Comparison of ENCODE assay signal across 9 mouse cellular contexts in the genomic region with DNA sequence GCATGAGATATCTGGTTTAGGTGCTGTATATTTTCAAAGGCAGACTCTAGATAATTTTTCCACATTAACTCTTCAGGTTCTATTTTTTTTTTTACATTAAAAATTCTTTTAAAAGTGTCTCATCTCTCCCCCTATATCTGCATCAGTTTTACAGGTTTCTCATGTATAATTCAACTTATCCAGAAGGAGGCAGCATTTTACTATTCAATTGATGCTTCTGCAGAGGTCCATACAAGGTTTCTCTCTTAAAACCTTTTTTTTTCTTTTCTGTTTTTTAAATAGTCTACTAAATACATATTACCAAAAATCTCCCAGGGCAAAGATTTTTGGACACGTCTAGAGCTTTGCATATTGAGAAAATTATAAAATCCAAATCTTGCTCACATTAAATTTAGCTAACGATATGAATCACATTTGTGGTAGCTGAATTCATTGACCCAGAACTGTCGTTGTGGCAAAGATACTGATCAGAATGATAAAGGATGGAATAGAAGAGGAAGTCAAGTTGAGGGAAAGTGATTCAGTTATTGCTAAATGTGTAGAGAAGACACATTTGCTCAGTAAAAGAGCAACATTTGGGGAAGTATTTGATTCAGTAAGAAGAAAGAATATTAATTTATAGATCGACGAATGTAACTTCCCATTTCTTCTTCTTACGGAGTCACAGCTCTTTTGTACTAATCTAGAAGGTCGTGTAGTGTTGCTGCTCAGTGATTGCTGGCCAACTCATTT. TPM values are rescaled to one million over a fixed set of nuclear protein-coding genes. Genes with fewer than 3 reads are reported as not detected.
DNase-seq lines count a peak whose midpoint lies in the region; ATAC-seq and TF ChIP-seq lines count a peak whose summit lies in the region.
"Had no signal": no experiment of that assay in that cellular context is flagged by ENCODE, and none has a peak within 500 bp of the region (broad histone marks: within the 10 kb centered on the region; RNA-seq: fewer than 3 reads in every experiment).

No protein-coding gene starts in this region.

- no peaks in the 10 kb centered on the region for H3K9me3 ChIP-seq in heart, postnatal 0 days (replicated peaks; ENCODE audit: control insufficient read depth, low read length)
- no peaks in the 10 kb centered on the region for H3K9me3 ChIP-seq in heart, embryonic 10.5 days
- H3K9me3 ChIP-seq in lung, postnatal 0 days (ENCODE audit: low read length): no peaks in the 10 kb centered on the region
- H3K9me3 ChIP-seq in kidney, embryonic 15.5 days (replicated peaks): no peaks in the 10 kb centered on the region

- intact Hi-C loops in heart, postnatal 25 days (cut with DNase I): no loop called here

- no peaks in the 10 kb centered on the region for H3K36me3 ChIP-seq in heart, postnatal 0 days (replicated peaks; ENCODE audit: control insufficient read depth, insufficient read depth, low read length)
- H3K36me3 ChIP-seq in heart, embryonic 10.5 days: no peaks in the 10 kb centered on the region
- no peaks in the 10 kb centered on the region for H3K36me3 ChIP-seq in lung, postnatal 0 days (ENCODE audit: insufficient read depth, low read length)
- H3K36me3 ChIP-seq in splenic B cell, adult 2 months (ENCODE audit: control insufficient read depth, insufficient read depth, low read length, poor library complexity, severe bottlenecking): no peaks in the 10 kb centered on the region
- no peaks in the 10 kb centered on the region for H3K36me3 ChIP-seq in kidney, embryonic 15.5 days

- 63% methylated on average over 7 of the region's 7 CpGs for WGBS in heart, postnatal 0 days
- WGBS in heart, embryonic 10.5 days: 65% methylated on average over 7 of the region's 7 CpGs
- WGBS in lung, postnatal 0 days: 61% methylated on average over 7 of the region's 7 CpGs
- 64% methylated on average over 7 of the region's 7 CpGs for WGBS in kidney, embryonic 15.5 days

- no peak for TF ChIP-seq EP300 in heart, postnatal 0 days (IDR thresholded peaks at IDR 0.05; ENCODE audit: low read depth)
- TF ChIP-seq EP300 in lung, postnatal 0 days (IDR thresholded peaks at IDR 0.05): no peak

- ATAC-seq in heart, postnatal 0 days (ENCODE audit: insufficient read depth, low read depth): no peak
- no peak for ATAC-seq in lung, postnatal 0 days
- ATAC-seq in kidney, embryonic 15.5 days (replicated peaks; ENCODE audit: low FRiP score): no peak

- no peak overlapping the region for H3K27ac ChIP-seq in heart, postnatal 0 days (ENCODE audit: low read depth)
- no peak overlapping the region for H3K27ac ChIP-seq in heart, embryonic 10.5 days
- H3K27ac ChIP-seq in lung, postnatal 0 days (ENCODE audit: low read length): no peak overlapping the region
- H3K27ac ChIP-seq in kidney, embryonic 15.5 days: no peak overlapping the region

- H3K4me3 ChIP-seq in heart, postnatal 0 days (ENCODE audit: low read depth, low read length): no peak overlapping the region
- H3K4me3 ChIP-seq in heart, embryonic 10.5 days: no peak overlapping the region
- H3K4me3 ChIP-seq in lung, postnatal 0 days (ENCODE audit: low read depth, low read length): no peak overlapping the region
- H3K4me3 ChIP-seq in kidney, embryonic 15.5 days (replicated peaks): no peak overlapping the region

- H3K27me3 ChIP-seq in heart, postnatal 0 days (ENCODE audit: control insufficient read depth, insufficient read depth, low read length): no peaks in the 10 kb centered on the region
- H3K27me3 ChIP-seq in heart, embryonic 10.5 days (ENCODE audit: insufficient read depth, poor library complexity, severe bottlenecking): no peaks in the 10 kb centered on the region
- H3K27me3 ChIP-seq in lung, postnatal 0 days (replicated peaks; ENCODE audit: insufficient read depth, low read length): no peaks in the 10 kb centered on the region
- no peaks in the 10 kb centered on the region for H3K27me3 ChIP-seq in splenic B cell, adult 2 months (ENCODE audit: control insufficient read depth, insufficient read depth, low read length, poor library complexity, severe bottlenecking)
- H3K27me3 ChIP-seq in kidney, embryonic 15.5 days: no peaks in the 10 kb centered on the region

- no peak overlapping the region for H3K4me2 ChIP-seq in heart, postnatal 0 days (ENCODE audit: low read depth, low read length)
- H3K4me2 ChIP-seq in lung, postnatal 0 days (replicated peaks; ENCODE audit: low read depth, low read length): no peak overlapping the region
- no peak overlapping the region for H3K4me2 ChIP-seq in kidney, embryonic 15.5 days

- no peaks in the 10 kb centered on the region for H3K4me1 ChIP-seq in heart, postnatal 0 days (ENCODE audit: control insufficient read depth, insufficient read depth)
- no peaks in the 10 kb centered on the region for H3K4me1 ChIP-seq in heart, embryonic 10.5 days
- no peaks in the 10 kb centered on the region for H3K4me1 ChIP-seq in lung, postnatal 0 days (ENCODE audit: insufficient read depth, low read depth, low read length)
- H3K4me1 ChIP-seq in kidney, embryonic 15.5 days: no peaks in the 10 kb centered on the region

- DNase-seq in heart, postnatal 0 days (ENCODE audit: low spot score): peak; percentile 48
- no peak for DNase-seq in heart, embryonic 10.5 days (ENCODE audit: low spot score)
- DNase-seq in lung, postnatal 0 days (ENCODE audit: low spot score): peak; percentile 62
- DNase-seq in lung, adult 18-20 months: no peak
- peak; percentile 27 for DNase-seq in brain, adult 2 months (ENCODE audit: low read depth, low spot score)
- peak; percentile 15 for DNase-seq in splenic B cell, adult 2 months (ENCODE audit: low read depth, low spot score)
- DNase-seq in heart, postnatal 25 days (ENCODE audit: low spot score): no peak
- DNase-seq: thymus, postnatal 25 days had no signal

- H3K9ac ChIP-seq in heart, postnatal 0 days (replicated peaks; ENCODE audit: low read depth, low read length): no peak overlapping the region
- H3K9ac ChIP-seq in lung, postnatal 0 days (replicated peaks; ENCODE audit: low read depth): no peak overlapping the region
- H3K9ac ChIP-seq in kidney, embryonic 15.5 days: no peak overlapping the region

- TF ChIP-seq CTCF in heart, postnatal 0 days (IDR thresholded peaks at IDR 0.05; ENCODE audit: low read depth): peak; percentile 32
- TF ChIP-seq CTCF in lung, postnatal 0 days (IDR thresholded peaks at IDR 0.05): peak; percentile 42

RNA-seq across cellular contexts. Expression of gene Ccnl1, which starts 46.3 kb away (rescaled TPM):
- 26.7 and 33.9 TPM in 2 replicates for total RNA-seq in heart, postnatal 0 days (2014; rRNA removed; ENCODE audit: low replicate concordance)
- polyA plus RNA-seq in heart, postnatal 0 days (2015; fragmentation: Nextera tagmentation; extraction: Ambion mirVana): 38.0 and 38.5 TPM in 2 replicates
- polyA plus RNA-seq in heart, embryonic 10.5 days (2016; fragmentation: Nextera tagmentation; extraction: Ambion mirVana): 78.4 and 85.9 TPM in 2 replicates
- 94.5 and 99.4 TPM in 2 replicates for polyA plus RNA-seq in lung, postnatal 0 days (2015; fragmentation: Nextera tagmentation; extraction: Ambion mirVana)
- 10 to 100 TPM; 19.0 to 23.4 TPM for total RNA-seq in heart, postnatal 25 days (2021)
- 99.6 and 101 TPM in 2 replicates for polyA plus RNA-seq in kidney, embryonic 15.5 days (2015; fragmentation: Nextera tagmentation; extraction: Ambion mirVana)

Comparison
In these comparisons a context has a peak if more than half of its experiments do, and no peak if none do; other contexts are left out.
1. DNase-seq: peak in heart, postnatal 0 days (single experiment), lung, postnatal 0 days (single experiment), brain, adult 2 months (single experiment) and splenic B cell, adult 2 months (single experiment); none in heart, embryonic 10.5 days (single experiment), lung, adult 18-20 months (0 of 2) and heart, postnatal 25 days (single experiment).